Mouse (Mus musculus) heart, embryonic 13.5 days (tissue): ENCODE results near the gene Bola2. TPM values are rescaled to one million over a fixed set of nuclear protein-coding genes. Genes with fewer than 3 reads are reported as not detected.

Source experiments
- ATAC-seq: fragments of 200-750 bp; cut with Nextera tagmentation; 2 replicates; pipeline ENCODE4 v1.8.0; 2017; ENCODE audit warnings: moderate TSS enrichment; ENCODE audit not compliant: insufficient number of reproducible peaks, low FRiP score, low TSS enrichment; ENCODE audit errors: extremely low read depth
- H3K27ac ChIP-seq: fragments of 300-500 bp; sonication (generic); replicated peaks from 2 replicates; pipeline ENCODE4 v1.5.1; 2015; ENCODE audit warnings: moderate library complexity, mild to moderate bottlenecking, inconsistent platforms
- H3K27me3 ChIP-seq: fragments of 300-500 bp; sonication (generic); replicated peaks from 2 replicates; pipeline ENCODE4 v1.6.1; 2015; ENCODE audit warnings: mild to moderate bottlenecking, inconsistent platforms
- H3K36me3 ChIP-seq: fragments of 300-500 bp; sonication (generic); 2 replicates; pipeline ENCODE4 v1.6.1; 2015; ENCODE audit warnings: mild to moderate bottlenecking, inconsistent platforms
- H3K4me1 ChIP-seq: fragments of 300-500 bp; sonication (generic); 2 replicates; pipeline ENCODE4 v1.6.1; 2015; ENCODE audit warnings: inconsistent platforms
- H3K4me2 ChIP-seq: fragments of 300-500 bp; sonication (generic); 2 replicates; pipeline ENCODE4 v1.6.1; 2015; ENCODE audit warnings: inconsistent platforms, mild to moderate bottlenecking, moderate library complexity
- H3K4me3 ChIP-seq: fragments of 300-500 bp; sonication (generic); 2 replicates; pipeline ENCODE4 v1.5.1; 2015; ENCODE audit warnings: moderate library complexity, mild to moderate bottlenecking, inconsistent platforms
- H3K9ac ChIP-seq: fragments of 300-500 bp; sonication (generic); 2 replicates; pipeline ENCODE4 v1.6.1; 2015; ENCODE audit warnings: inconsistent platforms, mild to moderate bottlenecking, moderate library complexity
- H3K9me3 ChIP-seq: fragments of 300-500 bp; sonication (generic); 2 replicates; pipeline ENCODE4 v1.6.1; 2016; ENCODE audit warnings: inconsistent platforms
- WGBS: fragments of 180-500 bp; shearing (Covaris S2); methylation state at CpG from one replicate; pipeline ENCODE4 v1.1.7; 2015; ENCODE audit warnings: mixed read lengths; 5-methylcytosine and 5-hydroxymethylcytosine counted together
- polyA plus RNA-seq: library from polyadenylated mRNA; unstranded; fragments of >200 nt; fragmentation: Nextera tagmentation; extraction: Ambion mirVana; gene quantifications from 2 replicates; pipeline ENCODE4 v1.2.1, GENCODE M21; 2015

The Bola2 gene
- polyA plus RNA-seq, 1 experiment from 2014 or later: 109 TPM

GRCm38 (mm10) chr7:126700063-126701015 is 5.1 kb downstream of the Bola2 start:
- 74% methylated on average over 25 of the region's 25 CpGs for WGBS
- no peak overlapping the region for H3K27ac ChIP-seq
- no peak overlapping the region for H3K9ac ChIP-seq
- H3K4me1 ChIP-seq: peaks cover 32% of the 10 kb centered on the region
- no peak overlapping the region for H3K4me2 ChIP-seq
- no peaks in the 10 kb centered on the region for H3K9me3 ChIP-seq
- H3K4me3 ChIP-seq: no peak overlapping the region
- H3K27me3 ChIP-seq: peaks cover 38% of the 10 kb centered on the region
- H3K36me3 ChIP-seq: 0 out of 2 replicates have a peak, but pooled peaks cover 6% of the 10 kb centered on the region
- no peak for ATAC-seq

GRCm38 (mm10) chr7:126701070-126701469 is 5.9 kb downstream of the Bola2 start:
- Histone ChIP-seq H3K27me3 (peaks cover 46% of the 10 kb centered on the region), H3K9ac (peak overlapping the region; percentile 67), H3K4me1 (peaks cover 32% of the 10 kb centered on the region), H3K36me3 (0 out of 2 replicates have a peak, but pooled peaks cover 6% of the 10 kb centered on the region), H3K27ac (no peak overlapping the region), H3K9me3 (no peaks in the 10 kb centered on the region), H3K4me2 (peak overlapping the region; percentile 61), H3K4me3 (peak overlapping the region; percentile 31)
- 3% methylated on average over 11 of the region's 11 CpGs for WGBS
- peak; percentile 52; the same call in 1 of the 2 replicates for ATAC-seq

DNA sequence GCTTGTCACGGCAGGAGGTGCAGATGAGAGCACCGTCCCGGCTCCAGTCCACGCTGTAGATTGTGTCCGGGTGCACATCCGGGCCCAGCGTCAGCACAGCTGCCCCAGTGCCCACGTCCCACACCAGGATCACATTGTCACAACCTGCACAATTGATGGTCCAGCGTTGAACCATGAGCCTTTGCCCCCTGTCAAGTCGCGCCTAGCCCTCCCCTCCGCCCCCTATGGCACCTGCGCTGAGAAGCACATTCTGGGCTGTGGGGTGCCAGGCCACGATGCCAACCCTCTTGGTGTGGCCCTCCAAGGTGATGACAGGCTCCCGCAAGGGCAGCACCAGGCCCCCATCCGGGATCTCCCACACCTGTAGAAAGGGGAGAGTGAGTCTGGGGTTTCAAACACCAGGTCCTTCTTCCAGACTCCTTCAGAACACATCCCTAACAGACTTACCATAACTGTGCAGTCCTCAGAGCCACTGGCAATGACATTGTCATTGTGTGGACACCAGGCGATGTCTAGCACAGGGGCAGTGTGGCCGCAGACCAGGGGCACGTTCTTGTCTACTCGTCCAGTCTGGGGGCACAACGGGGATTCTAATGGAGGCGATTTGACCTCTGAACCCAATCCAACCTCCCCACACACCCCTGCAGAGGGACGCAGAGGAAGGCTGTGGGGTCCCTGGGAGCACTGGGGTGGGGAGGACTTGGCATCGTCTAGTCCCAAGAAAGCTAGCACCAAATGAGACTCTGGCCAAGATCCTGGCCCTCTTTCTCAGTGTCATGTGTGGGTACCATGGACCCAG is 6.6 kb downstream of the Bola2 start:
- Histone ChIP-seq H3K4me2 (peak overlapping the region; percentile 61), H3K4me3 (peak overlapping the region; percentile 31), H3K27ac (no peak overlapping the region), H3K4me1 (peaks cover 27% of the 10 kb centered on the region), H3K27me3 (peaks cover 51% of the 10 kb centered on the region), H3K36me3 (0 out of 2 replicates have a peak, but pooled peaks cover 6% of the 10 kb centered on the region), H3K9ac (peak overlapping the region; percentile 67), H3K9me3 (no peaks in the 10 kb centered on the region)
- WGBS: 50% methylated on average over 24 of the region's 24 CpGs
- no peak for ATAC-seq

DNA sequence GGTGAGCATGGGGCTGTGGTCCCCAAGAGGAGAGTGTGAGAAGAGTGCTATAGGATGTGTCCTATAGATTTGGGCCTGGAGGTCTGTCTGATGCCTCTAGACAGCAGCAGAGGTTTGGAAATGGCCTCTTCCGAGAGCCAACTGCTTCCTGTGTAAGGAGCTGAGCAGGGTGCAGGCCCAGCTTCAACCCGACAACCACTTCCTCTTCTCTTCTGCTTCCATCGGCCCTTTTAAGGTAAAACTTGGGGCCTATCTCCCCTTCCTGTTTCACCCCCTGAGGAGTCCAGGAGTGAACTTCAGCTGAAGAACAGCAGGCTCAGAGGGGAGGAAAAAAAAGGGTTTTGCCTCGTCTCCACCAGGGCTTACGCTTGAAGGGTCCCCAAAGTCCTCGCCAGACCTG is 7.2 kb downstream of the Bola2 start:
- Histone ChIP-seq H3K4me3 (no peak overlapping the region), H3K9ac (0 out of 2 replicates have a peak overlapping the region, but pooled peaks have one; percentile 16), H3K27me3 (peaks cover 51% of the 10 kb centered on the region), H3K36me3 (0 out of 2 replicates have a peak, but pooled peaks cover under 1% of the 10 kb centered on the region), H3K27ac (no peak overlapping the region), H3K4me2 (no peak overlapping the region), H3K4me1 (peaks cover 21% of the 10 kb centered on the region), H3K9me3 (no peaks in the 10 kb centered on the region)
- 66% methylated on average over 6 of the region's 6 CpGs for WGBS
- no peak for ATAC-seq

GRCm38 (mm10) chr7:126702861-126703756 is 7.9 kb downstream of the Bola2 start:
- WGBS: 74% methylated on average over 12 of the region's 12 CpGs
- no peak overlapping the region for H3K4me2 ChIP-seq
- H3K27me3 ChIP-seq: peaks cover 51% of the 10 kb centered on the region

GRCm38 (mm10) chr7:126703757-126704077 is 8.5 kb downstream of the Bola2 start:
- Histone ChIP-seq H3K36me3 (no peaks in the 10 kb centered on the region), H3K27ac (no peak overlapping the region), H3K4me3 (peak overlapping the region; percentile 51), H3K9ac (0 out of 2 replicates have a peak overlapping the region, but pooled peaks have one; percentile 30), H3K4me2 (peak overlapping the region; percentile 77), H3K4me1 (peaks cover 20% of the 10 kb centered on the region), H3K9me3 (no peaks in the 10 kb centered on the region), H3K27me3 (peaks cover 51% of the 10 kb centered on the region)
- no peak for ATAC-seq
- WGBS: 22% methylated on average over 7 of the region's 7 CpGs

More at GRCm38 (mm10) chr7:126702861-126703756, 7.9 kb downstream of the Bola2 start:
- no peaks in the 10 kb centered on the region for H3K9me3 ChIP-seq
- no peak overlapping the region for H3K27ac ChIP-seq
- peaks cover 20% of the 10 kb centered on the region for H3K4me1 ChIP-seq
- H3K4me3 ChIP-seq: peak overlapping the region; percentile 51; the same call in 1 of the 2 replicates
- no peaks in the 10 kb centered on the region for H3K36me3 ChIP-seq
- 0 out of 2 replicates have a peak overlapping the region, but pooled peaks have one; percentile 30 for H3K9ac ChIP-seq
- no peak for ATAC-seq

DNA sequence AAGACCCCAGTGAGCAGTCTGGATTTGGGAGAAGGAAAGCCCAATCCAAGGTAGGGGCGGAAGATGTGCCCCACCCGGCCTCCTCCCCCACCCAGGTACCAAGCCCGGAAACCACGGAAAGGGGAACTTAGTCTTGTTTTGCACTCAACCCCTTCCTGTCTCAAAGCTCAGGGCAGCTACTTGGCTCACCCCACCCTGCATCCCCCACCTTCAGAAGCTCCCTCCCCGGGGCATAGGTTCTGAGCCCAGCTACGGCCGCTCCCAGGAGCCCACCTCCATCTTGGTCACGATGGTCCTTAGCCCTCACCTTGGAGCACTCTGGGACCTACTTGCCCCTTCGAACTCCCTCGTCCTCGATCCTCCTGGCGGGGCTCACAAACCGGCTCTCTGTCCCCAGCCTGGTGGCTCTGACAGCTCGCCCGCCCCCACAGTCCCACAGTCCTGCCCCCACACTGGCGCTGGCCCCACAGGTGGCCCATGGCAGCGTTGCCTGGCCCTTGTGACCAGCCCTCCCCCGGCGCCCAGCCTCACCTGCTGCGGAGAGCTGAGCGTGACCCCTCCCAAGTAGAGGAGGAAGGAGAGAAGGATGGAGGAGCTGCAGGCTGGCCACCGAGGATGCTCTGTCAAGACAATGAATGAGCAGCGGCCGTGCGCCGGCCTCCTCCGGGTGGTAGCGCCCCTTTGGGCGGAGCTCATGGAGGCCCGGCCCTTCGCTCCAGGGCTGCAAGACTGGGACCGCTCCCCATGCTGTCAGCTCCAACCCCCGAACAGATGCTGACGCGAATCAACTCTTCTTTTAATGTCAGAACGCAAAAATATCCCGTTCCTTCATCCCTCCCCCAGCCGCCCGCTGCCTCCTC is 9.2 kb downstream of the Bola2 start:
- peaks cover 20% of the 10 kb centered on the region for H3K4me1 ChIP-seq
- no peaks in the 10 kb centered on the region for H3K9me3 ChIP-seq
- no peak overlapping the region for H3K27ac ChIP-seq
- peaks cover 51% of the 10 kb centered on the region for H3K27me3 ChIP-seq
- 3% methylated on average over 39 of the region's 39 CpGs for WGBS
- ATAC-seq: no peak
- no peaks in the 10 kb centered on the region for H3K36me3 ChIP-seq
- peak overlapping the region; percentile 51 for H3K4me3 ChIP-seq
- peak overlapping the region; percentile 77 for H3K4me2 ChIP-seq
- H3K9ac ChIP-seq: peak overlapping the region; percentile 66

DNA sequence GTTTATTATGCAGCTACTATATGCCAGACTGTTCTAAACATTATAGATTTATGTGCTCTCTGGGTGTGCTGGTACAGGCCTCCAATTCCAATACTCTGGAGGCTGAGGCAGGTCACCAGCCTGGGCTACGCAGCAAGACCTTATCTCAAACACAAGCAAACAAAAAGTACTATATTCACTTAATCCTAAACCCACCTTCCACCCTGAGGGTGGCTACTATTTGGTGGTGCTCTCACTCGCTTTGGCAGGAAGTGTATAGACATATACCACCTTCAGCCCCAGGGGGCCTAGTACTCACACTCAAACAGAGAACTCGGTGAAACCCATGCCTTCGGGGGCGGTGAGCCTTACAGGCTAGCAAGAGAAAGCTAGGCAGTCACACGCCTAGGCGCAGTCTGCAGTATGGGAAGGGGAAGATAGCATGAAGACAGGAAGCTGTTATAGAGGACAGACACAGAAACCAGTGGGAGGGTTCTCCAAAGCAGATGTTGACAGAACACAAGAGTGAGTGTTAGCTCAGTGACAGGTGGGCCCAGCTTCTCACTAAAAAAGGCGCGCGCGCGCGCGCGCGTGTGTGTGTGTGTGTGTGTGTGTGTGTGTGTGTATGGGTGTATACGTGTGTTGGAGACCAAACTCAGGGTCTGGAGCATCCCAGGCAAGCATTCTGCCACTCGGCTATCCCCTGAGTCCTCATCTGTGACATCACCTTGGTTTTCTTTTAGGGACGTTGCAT is 12.4 kb downstream of the Bola2 start, which contains the start of gene Coro1a:
Gene Coro1a (minus strand): TSS at position 346 of the 733 bp plus-strand sequence.
- H3K4me3 ChIP-seq: no peak within 1 kb of the TSS
- H3K4me1 ChIP-seq: peaks cover 9% of the 10 kb centered on the region
- 81% methylated on average over 19 of the region's 19 CpGs for WGBS
- no peaks in the 10 kb centered on the region for H3K36me3 ChIP-seq
- H3K27me3 ChIP-seq: peaks cover 40% of the 10 kb centered on the region
- no peak within 1 kb of the TSS for H3K9ac ChIP-seq
- H3K9me3 ChIP-seq: no peaks in the 10 kb centered on the region
- no peak for ATAC-seq
- H3K4me2 ChIP-seq: no peak within 1 kb of the TSS
- no peak within 1 kb of the TSS for H3K27ac ChIP-seq

- H3K4me2 ChIP-seq: no peak overlapping the region
- peaks cover 9% of the 10 kb centered on the region for H3K4me1 ChIP-seq
- no peak overlapping the region for H3K27ac ChIP-seq
- 77% methylated on average over 10 of the region's 10 CpGs for WGBS
- H3K4me3 ChIP-seq: no peak overlapping the region
- H3K9me3 ChIP-seq: no peaks in the 10 kb centered on the region
- no peak overlapping the region for H3K9ac ChIP-seq
- H3K36me3 ChIP-seq: no peaks in the 10 kb centered on the region
- ATAC-seq: no peak
- H3K27me3 ChIP-seq: peaks cover 32% of the 10 kb centered on the region
Measured at GRCm38 (mm10) chr7:126708175-126708952, 13.2 kb downstream of the Bola2 start.
